Mouse (Mus musculus): ENCODE measurements around the gene Cdc34.

GRCm38 (mm10) chr10:79712499-79713126 is 30.6 kb downstream of the Cdc34 start:
- TF ChIP-seq CTCF (IDR thresholded peaks at IDR 0.05; ENCODE audit: extremely low read depth, insufficient read depth, low read length) (peak; percentile 79), POLR2A (IDR thresholded peaks at IDR 0.05; ENCODE audit: extremely low read depth, insufficient read depth, low read length) (no peak)

Data from cortical plate, adult 2 months (tissue).